Mouse (Mus musculus) C2C12 (cell line): ENCODE results near the gene Ypel2. TPM values are rescaled to one million over a fixed set of nuclear protein-coding genes. Genes with fewer than 3 reads are reported as not detected.

Source experiments
- H3K27me3 ChIP-seq: one replicate; pipeline ENCODE4 v1.6.1; 2011; ENCODE audit not compliant: control insufficient read depth, insufficient read depth, insufficient read length
- H3K36me3 ChIP-seq: one replicate; pipeline ENCODE4 v1.6.1; 2011; ENCODE audit not compliant: control insufficient read depth, insufficient read depth
- H3K4me3 ChIP-seq: one replicate; pipeline ENCODE4 v1.5.1; 2011; ENCODE audit warnings: mild to moderate bottlenecking, control low read depth; ENCODE audit not compliant: poor library complexity, insufficient read depth, severe bottlenecking
- H3K79me2 ChIP-seq: one replicate; pipeline ENCODE4 v1.6.1; 2011; ENCODE audit not compliant: control insufficient read depth, insufficient read depth
- H3K79me3 ChIP-seq: one replicate; pipeline ENCODE4 v1.6.1; 2011; ENCODE audit warnings: low read depth, control low read depth
- H3ac ChIP-seq: one replicate; pipeline ENCODE3; 2011; ENCODE audit warnings: low read depth; ENCODE audit not compliant: control insufficient read depth, insufficient read length
- CEBPB ChIP-seq: IDR thresholded peaks from one replicate; pipeline ENCODE4 v1.6.1; 2011; ENCODE audit warnings: low read depth, mild to moderate bottlenecking, control low read depth, moderate library complexity
- CTCF ChIP-seq: IDR thresholded peaks from one replicate; pipeline ENCODE4 v1.5.1; 2011; ENCODE audit not compliant: control insufficient read depth, insufficient read depth, insufficient read length
- FOSL1 ChIP-seq: IDR thresholded peaks from one replicate; pipeline ENCODE4 v1.8.0; 2011; ENCODE audit warnings: mild to moderate bottlenecking, low read length; ENCODE audit not compliant: poor library complexity, insufficient read depth, severe bottlenecking
- MAX ChIP-seq: IDR thresholded peaks from one replicate; pipeline ENCODE4 v1.6.1; 2011; ENCODE audit warnings: mild to moderate bottlenecking, control low read depth
- MYOD1 ChIP-seq: IDR thresholded peaks from one replicate; pipeline ENCODE4 v1.6.1; 2011; ENCODE audit warnings: low read depth; ENCODE audit not compliant: control insufficient read depth, insufficient read length
- MYOG ChIP-seq: IDR thresholded peaks from one replicate; pipeline ENCODE4 v1.6.1; 2011; ENCODE audit not compliant: control insufficient read depth, insufficient read length; ENCODE audit errors: extremely low read depth
- USF1 ChIP-seq: IDR thresholded peaks from one replicate; pipeline ENCODE4 v1.6.1; 2011; ENCODE audit warnings: low read depth, mild to moderate bottlenecking, control low read depth, moderate library complexity
- polyA plus RNA-seq: library from polyadenylated mRNA; unstranded; fragments of >200 nt; fragmentation: generic; extraction: Trizol; gene quantifications from one replicate; pipeline ENCODE4 v1.2.1, GENCODE M21; 2012; ENCODE audit warnings: missing spikeins

Gene Ypel2
- polyA plus RNA-seq, 1 experiment: 0.14 TPM

DNA sequence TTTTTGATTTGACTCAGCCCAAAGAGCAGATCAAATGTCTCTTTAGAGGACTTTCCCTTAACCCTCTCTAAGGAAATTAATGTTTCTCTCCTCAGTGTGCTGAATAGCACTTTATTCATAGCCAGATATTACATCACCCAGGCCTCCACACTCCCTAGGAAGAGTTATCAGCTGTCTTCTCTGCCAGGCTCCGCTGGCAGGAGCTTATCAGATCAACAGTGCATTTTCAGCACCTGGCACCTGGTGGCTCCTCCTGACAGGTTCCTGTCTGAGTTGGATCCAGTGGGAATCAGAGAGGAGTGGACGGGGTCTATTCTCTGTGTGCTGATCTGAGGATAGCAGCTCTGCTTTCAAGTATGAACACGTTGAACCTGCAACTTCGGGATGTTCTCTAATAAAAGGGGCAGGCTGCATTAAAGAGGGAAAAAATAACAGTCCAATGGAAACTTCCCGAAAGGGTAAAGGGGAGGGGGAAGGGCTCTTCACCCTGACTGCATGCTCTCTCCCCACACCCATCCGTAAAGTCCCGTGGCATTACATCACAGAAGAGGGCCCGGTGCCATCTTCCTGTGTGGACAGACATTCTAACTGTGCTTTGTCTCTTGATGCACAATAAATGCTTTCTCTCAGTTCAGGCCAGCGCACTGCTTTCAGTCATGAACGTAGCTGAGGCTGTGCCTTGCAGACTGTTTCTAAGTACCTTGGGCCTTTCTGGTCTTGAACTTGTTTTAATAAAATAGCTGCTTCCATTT, 8.7 kb upstream of the Ypel2 start:
- H3K27me3 ChIP-seq: no peaks in the 10 kb centered on the region
- no peaks in the 10 kb centered on the region for H3K79me3 ChIP-seq

GRCm38 (mm10) chr11:87001217-87001616, 7.7 kb upstream of the Ypel2 start:
- Histone ChIP-seq H3K4me3 (no peak overlapping the region), H3K36me3 (no peaks in the 10 kb centered on the region), H3K79me2 (no peaks in the 10 kb centered on the region), H3ac (no peak overlapping the region), H3K27me3 (no peaks in the 10 kb centered on the region), H3K79me3 (no peaks in the 10 kb centered on the region)
- no peak for TF ChIP-seq FOSL1
- no peak for TF ChIP-seq MAX
- TF ChIP-seq USF1: no peak
- no peak for TF ChIP-seq CEBPB
- TF ChIP-seq CTCF: no peak
- no peak for TF ChIP-seq MYOG
- no peak for TF ChIP-seq MYOD1

More for the DNA sequence above, 8.7 kb upstream of the Ypel2 start:
- Histone ChIP-seq H3K79me2 (no peaks in the 10 kb centered on the region), H3ac (no peak overlapping the region), H3K4me3 (no peak overlapping the region), H3K36me3 (no peaks in the 10 kb centered on the region)
- no peak for TF ChIP-seq USF1
- TF ChIP-seq FOSL1: no peak
- no peak for TF ChIP-seq CTCF
- TF ChIP-seq CEBPB: no peak
- TF ChIP-seq MYOG: no peak
- no peak for TF ChIP-seq MYOD1
- no peak for TF ChIP-seq MAX

DNA sequence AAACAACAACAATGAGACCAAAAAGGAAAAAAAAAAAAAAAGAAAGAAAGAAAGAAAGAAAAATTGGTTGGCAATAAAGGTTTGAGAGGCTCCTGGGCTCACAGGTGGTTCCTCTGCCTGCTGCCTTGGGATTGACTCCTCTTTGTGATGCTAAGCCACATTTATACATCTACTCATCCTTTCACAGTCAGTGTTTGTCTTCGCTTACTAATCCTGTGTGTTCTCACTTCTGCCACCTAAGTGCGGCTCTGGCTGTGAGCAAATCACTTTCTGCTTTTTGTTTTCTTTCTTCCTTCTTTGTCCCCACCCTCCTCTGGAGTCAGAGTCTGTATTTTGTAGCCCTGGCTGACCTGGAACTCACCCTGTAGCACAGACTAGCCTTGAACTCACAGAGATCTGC, 2.8 kb upstream of the Ypel2 start:
- H3K79me2 ChIP-seq: no peaks in the 10 kb centered on the region
- no peak overlapping the region for H3ac ChIP-seq
- TF ChIP-seq CTCF (no peak), CEBPB (no peak), MYOG (no peak), FOSL1 (no peak), USF1 (no peak)
- H3K4me3 ChIP-seq: no peak overlapping the region
- no peaks in the 10 kb centered on the region for H3K36me3 ChIP-seq
- no peaks in the 10 kb centered on the region for H3K79me3 ChIP-seq
- no peaks in the 10 kb centered on the region for H3K27me3 ChIP-seq

DNA sequence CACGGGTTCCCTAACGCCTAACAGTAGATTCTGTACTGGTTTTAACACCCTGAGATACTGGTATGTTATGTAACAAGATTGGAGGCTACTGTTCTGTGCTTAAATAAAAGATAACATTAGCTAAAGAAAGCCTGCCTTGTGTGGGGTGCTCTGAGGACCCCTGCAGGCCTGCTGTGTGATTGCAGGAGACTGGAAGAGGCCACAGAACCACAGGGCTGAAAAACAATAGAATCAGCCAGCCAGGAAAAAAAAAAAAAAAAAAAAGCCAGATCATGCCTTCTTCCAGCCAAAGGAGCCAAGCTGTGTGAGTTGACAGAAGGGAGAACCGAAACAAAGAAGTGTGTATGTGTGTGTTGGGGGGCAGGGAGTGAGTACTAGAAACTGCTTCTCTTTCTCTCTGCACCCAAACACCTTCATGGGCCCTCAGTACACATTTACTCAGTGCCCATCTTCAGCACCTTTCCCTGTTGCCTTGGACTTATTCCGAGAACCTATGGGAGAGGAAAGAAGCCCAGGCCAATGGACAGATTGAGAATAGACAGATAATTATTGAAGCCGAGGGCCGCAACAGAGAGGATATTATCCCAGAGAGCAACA, 2.2 kb upstream of the Ypel2 start:
- no peaks in the 10 kb centered on the region for H3K79me3 ChIP-seq
- H3K79me2 ChIP-seq: no peaks in the 10 kb centered on the region
- no peak overlapping the region for H3K4me3 ChIP-seq
- no peaks in the 10 kb centered on the region for H3K36me3 ChIP-seq
- no peaks in the 10 kb centered on the region for H3K27me3 ChIP-seq
- H3ac ChIP-seq: no peak overlapping the region
- peak; percentile 53 for TF ChIP-seq CTCF
- TF ChIP-seq CEBPB: no peak

GRCm38 (mm10) chr11:86994791-86995624, 1.5 kb upstream of the Ypel2 start:
- Histone ChIP-seq H3K79me2 (no peaks in the 10 kb centered on the region), H3K36me3 (no peaks in the 10 kb centered on the region), H3K27me3 (no peaks in the 10 kb centered on the region), H3ac (no peak overlapping the region), H3K79me3 (no peaks in the 10 kb centered on the region), H3K4me3 (no peak overlapping the region)
- TF ChIP-seq CTCF (no peak), CEBPB (no peak), USF1 (no peak), MAX (no peak), FOSL1 (no peak), MYOG (no peak), MYOD1 (no peak)
